Mouse (Mus musculus) embryonic facial prominence, embryonic 15.5 days (tissue): Measurements from ENCODE around the gene Dnaic2. TPM values are rescaled to one million over a fixed set of nuclear protein-coding genes. Genes with fewer than 3 reads are reported as not detected.
A peak's percentile ranks its signal among the peaks of the same experiment; 100 is the strongest.

Experiments
- ATAC-seq: fragments of 200-750 bp; cut with Nextera tagmentation; 2 replicates; pipeline ENCODE4 v1.8.0; 2017; ENCODE audit warnings: low read depth, moderate TSS enrichment; ENCODE audit not compliant: insufficient number of reproducible peaks, low FRiP score, low TSS enrichment
- H3K27ac ChIP-seq: fragments of 300-500 bp; sonication (generic); replicated peaks from 2 replicates; pipeline ENCODE4 v1.5.1; 2015; ENCODE audit warnings: mild to moderate bottlenecking, inconsistent platforms
- H3K27me3 ChIP-seq: fragments of 300-500 bp; sonication (generic); 2 replicates; pipeline ENCODE4 v1.6.1; 2015; ENCODE audit warnings: inconsistent platforms
- H3K36me3 ChIP-seq: fragments of 300-500 bp; sonication (generic); 2 replicates; pipeline ENCODE4 v1.6.1; 2015; ENCODE audit warnings: mild to moderate bottlenecking, inconsistent platforms
- H3K4me1 ChIP-seq: fragments of 300-500 bp; sonication (generic); 2 replicates; pipeline ENCODE4 v1.6.1; 2015; ENCODE audit warnings: inconsistent platforms
- H3K4me2 ChIP-seq: fragments of 300-500 bp; sonication (generic); replicated peaks from 2 replicates; pipeline ENCODE4 v1.6.1; 2015; ENCODE audit warnings: mild to moderate bottlenecking, inconsistent platforms
- H3K4me3 ChIP-seq: fragments of 300-500 bp; sonication (generic); replicated peaks from 2 replicates; pipeline ENCODE4 v1.5.1; 2015; ENCODE audit warnings: mild to moderate bottlenecking, inconsistent platforms
- H3K9ac ChIP-seq: fragments of 300-500 bp; sonication (generic); 2 replicates; pipeline ENCODE4 v1.6.1; 2015; ENCODE audit warnings: inconsistent platforms
- H3K9me3 ChIP-seq: fragments of 300-500 bp; sonication (generic); replicated peaks from 2 replicates; pipeline ENCODE4 v1.6.1; 2016; ENCODE audit warnings: inconsistent platforms
- WGBS: fragments of 180-500 bp; shearing (Covaris S2); methylation state at CpG from one replicate; pipeline ENCODE4 v1.1.7; 2015; 5-methylcytosine and 5-hydroxymethylcytosine counted together
- polyA plus RNA-seq: library from polyadenylated mRNA; unstranded; fragments of >200 nt; fragmentation: Nextera tagmentation; extraction: Ambion mirVana; gene quantifications from 2 replicates; pipeline ENCODE4 v1.2.1, GENCODE M21; 2015

Gene Dnaic2
- polyA plus RNA-seq, 1 experiment from 2014 or later: 13.2 TPM

DNA sequence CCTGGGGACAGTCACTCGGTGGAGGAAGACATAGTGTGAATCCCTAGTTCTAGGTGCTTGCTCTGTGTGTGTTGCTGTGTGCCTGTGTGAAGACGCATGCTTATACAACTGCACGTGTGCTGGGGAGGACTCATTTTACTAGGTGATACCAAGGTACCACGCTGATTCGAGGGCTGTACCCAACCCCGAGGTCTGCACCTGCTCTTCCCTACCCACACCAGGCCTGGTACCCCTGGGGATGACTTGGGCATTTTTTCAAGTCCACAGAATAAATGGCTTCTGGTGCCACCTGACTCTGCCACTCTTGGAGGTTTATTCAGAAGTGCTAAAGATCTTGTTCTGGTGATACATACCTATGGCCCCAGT, 24.2 kb upstream of the Dnaic2 start:
- Histone ChIP-seq H3K4me1 (peaks cover 27% of the 10 kb centered on the region), H3K9me3 (no peaks in the 10 kb centered on the region), H3K4me3 (no peak overlapping the region), H3K9ac (no peak overlapping the region), H3K27ac (no peak overlapping the region), H3K4me2 (no peak overlapping the region), H3K36me3 (peaks cover 5% of the 10 kb centered on the region; the same call in 1 of the 2 replicates), H3K27me3 (no peaks in the 10 kb centered on the region)
- WGBS: 81% methylated on average over 6 of the region's 6 CpGs
- ATAC-seq: no peak

DNA sequence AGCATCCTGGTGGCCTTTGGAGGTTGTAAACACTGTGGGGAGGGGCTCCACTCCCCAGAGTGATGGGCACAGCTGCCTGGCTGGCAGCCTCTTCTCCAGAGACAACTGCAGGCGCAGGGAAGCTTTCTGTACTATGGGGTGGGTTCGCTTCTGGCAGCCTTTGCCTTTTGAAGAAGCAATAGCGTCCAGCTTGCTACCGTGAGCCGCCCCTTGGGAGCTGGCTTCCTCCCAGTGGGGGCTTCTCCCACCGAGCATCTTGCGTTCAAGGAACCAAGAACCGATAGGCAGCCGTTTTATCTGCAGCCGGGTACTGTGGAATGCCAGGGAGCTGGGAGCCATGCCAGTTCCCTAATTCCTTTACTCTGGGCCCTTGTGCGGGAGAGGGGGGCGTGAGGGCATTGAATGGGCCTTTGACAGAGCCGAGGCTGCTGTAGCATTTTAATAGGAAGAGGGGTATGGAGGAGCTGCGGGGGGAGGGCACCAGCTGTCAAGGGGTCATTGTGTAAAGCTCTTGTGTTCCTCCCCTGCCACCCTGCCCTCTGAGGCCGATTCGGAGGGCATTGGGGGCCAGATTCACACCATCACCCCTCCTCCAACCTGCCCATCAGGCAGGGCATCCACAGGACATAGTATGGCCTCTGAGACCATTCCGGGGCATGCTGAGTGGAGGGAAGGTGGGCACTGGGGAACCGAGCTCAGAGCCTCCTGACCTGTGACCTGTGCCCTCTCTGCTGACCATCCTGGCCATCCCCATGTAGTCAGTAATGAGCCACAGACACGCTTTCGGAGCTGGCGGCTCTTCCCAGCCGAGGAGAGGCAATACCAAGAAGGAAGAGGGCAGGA, 22.9 kb upstream of the Dnaic2 start:
- Histone ChIP-seq H3K4me2 (0 out of 2 replicates have a peak overlapping the region, but pooled peaks have one; percentile 18), H3K4me3 (no peak overlapping the region), H3K4me1 (peaks cover 26% of the 10 kb centered on the region), H3K9me3 (no peaks in the 10 kb centered on the region), H3K27ac (peak overlapping the region; percentile 65), H3K27me3 (no peaks in the 10 kb centered on the region), H3K9ac (no peak overlapping the region), H3K36me3 (peaks cover 11% of the 10 kb centered on the region; the same call in 1 of the 2 replicates)
- 36% methylated on average over 22 of the region's 22 CpGs for WGBS
- 0 out of 2 replicates have a peak, but pooled peaks have one; percentile 58 for ATAC-seq

DNA sequence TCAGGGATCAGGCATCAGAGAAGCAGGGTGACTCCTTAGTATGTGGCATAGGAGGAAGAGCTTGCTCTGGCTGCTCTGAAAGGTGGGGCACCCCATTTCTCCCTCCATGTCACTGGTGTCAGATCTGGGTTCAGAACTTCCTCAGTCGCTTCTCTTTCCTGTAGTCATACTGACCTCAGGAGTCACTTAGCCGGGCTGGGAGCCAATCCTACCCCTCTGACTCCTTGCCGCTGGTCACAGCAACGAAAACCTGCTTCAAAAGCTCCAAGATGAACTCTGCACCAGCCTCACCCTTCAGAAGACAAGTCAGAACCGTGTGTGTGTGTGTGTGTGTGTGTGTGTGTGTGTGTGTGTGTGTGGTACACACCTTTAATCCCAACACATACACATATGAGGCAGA, 20.9 kb upstream of the Dnaic2 start:
- no peak overlapping the region for H3K4me3 ChIP-seq
- ATAC-seq: no peak

DNA sequence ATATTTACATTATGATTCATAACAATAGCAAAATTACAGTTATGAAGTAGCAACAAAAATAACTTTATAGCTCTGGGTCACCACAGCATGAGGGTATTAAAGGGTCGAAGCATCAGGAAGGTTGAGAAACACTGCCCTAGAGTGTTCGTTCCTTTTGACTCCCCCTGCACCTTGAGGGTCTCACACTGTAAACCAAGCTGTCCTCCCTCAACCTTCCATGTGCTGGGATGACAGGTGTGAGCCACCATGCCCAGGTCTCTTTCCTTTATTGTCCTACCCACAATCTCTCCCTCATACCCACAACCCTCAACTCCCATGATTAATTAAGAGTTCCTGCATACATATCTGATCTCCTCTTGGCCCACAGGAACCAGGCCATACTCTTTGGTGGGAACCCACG, 15.8 kb upstream of the Dnaic2 start:
- Histone ChIP-seq H3K4me1 (no peaks in the 10 kb centered on the region), H3K36me3 (peaks cover 26% of the 10 kb centered on the region)
- WGBS: 93% methylated on average over 3 of the region's 3 CpGs

More for the DNA sequence above, 20.9 kb upstream of the Dnaic2 start:
- Histone ChIP-seq H3K27ac (no peak overlapping the region), H3K36me3 (peaks cover 20% of the 10 kb centered on the region), H3K9ac (no peak overlapping the region), H3K4me2 (no peak overlapping the region), H3K27me3 (no peaks in the 10 kb centered on the region), H3K4me1 (peaks cover 20% of the 10 kb centered on the region), H3K9me3 (no peaks in the 10 kb centered on the region)
- WGBS: 79% methylated on average over 5 of the region's 5 CpGs

DNA sequence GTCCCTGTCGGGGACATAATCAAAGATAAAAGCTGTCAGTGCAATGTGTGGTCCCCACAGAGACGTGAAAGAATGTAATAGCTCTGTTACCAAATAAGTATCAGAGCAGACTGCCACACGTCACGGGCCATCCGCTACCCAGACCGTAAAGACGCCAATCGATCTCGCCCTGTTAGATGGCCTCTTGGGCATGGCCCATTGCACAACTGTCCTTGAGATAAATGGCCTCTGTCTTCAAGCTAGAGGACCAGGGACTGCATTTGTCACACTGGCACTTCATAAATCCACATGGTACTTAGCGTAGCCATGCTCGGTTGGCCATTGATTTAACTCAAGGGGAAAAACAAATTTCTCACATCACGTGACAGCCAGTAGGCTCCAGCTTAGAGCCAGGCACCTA, 15.3 kb upstream of the Dnaic2 start:
- H3K36me3 ChIP-seq: peaks cover 26% of the 10 kb centered on the region
- no peak for ATAC-seq
- 87% methylated on average over 12 of the region's 12 CpGs for WGBS

More for the DNA sequence above, 15.8 kb upstream of the Dnaic2 start:
- Histone ChIP-seq H3K4me3 (no peak overlapping the region), H3K9me3 (no peaks in the 10 kb centered on the region), H3K27me3 (no peaks in the 10 kb centered on the region), H3K27ac (no peak overlapping the region), H3K9ac (no peak overlapping the region), H3K4me2 (no peak overlapping the region)
- no peak for ATAC-seq

DNA sequence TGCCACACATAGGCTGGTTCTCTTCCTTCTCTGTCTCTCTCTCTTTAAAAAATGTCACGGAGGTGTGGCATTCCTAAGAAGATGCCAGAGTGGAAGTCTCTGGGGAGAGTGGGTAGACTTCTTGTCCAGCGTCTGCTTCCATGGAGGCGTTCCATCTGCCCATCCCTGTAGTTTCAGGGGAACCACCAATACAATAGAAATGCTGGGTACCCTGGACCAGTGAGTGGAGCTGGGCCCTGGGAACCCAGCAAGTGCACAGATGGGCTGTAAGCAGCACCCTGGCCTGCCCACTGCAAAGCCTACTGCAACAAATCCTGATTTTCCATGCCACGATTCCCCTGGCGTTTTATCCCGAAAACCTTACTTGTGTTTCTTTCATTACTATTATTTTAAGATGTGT, 12.7 kb upstream of the Dnaic2 start:
- Histone ChIP-seq H3K36me3 (peaks cover 15% of the 10 kb centered on the region), H3K27me3 (no peaks in the 10 kb centered on the region), H3K4me1 (no peaks in the 10 kb centered on the region), H3K27ac (no peak overlapping the region), H3K9ac (no peak overlapping the region), H3K9me3 (no peaks in the 10 kb centered on the region), H3K4me2 (no peak overlapping the region), H3K4me3 (no peak overlapping the region)
- 82% methylated on average over 6 of the region's 6 CpGs for WGBS
- ATAC-seq: no peak

More for the DNA sequence above, 15.3 kb upstream of the Dnaic2 start:
- Histone ChIP-seq H3K4me2 (no peak overlapping the region), H3K27ac (no peak overlapping the region), H3K4me3 (no peak overlapping the region), H3K9ac (no peak overlapping the region), H3K27me3 (no peaks in the 10 kb centered on the region), H3K9me3 (no peaks in the 10 kb centered on the region), H3K4me1 (no peaks in the 10 kb centered on the region)

DNA sequence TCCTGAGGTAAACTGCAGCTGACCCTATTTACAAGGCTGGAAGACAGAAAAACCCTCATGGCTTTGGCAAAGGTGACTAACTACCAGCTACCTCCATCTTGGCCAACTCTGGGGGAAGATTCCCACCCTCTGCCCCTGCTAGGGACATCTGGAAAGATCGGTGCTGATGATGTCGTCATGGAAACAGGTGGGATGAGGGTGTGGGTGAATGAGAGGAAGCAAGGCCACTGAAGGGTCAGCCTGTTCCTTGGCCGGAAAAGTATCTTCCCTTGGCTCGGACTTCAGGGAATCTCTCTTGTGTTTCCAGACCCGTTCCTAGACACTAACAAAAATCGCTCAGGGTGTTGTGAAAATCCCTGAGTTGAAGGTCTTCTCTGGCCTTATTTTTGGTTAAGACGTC, 11.7 kb upstream of the Dnaic2 start:
- 69% methylated on average over 7 of the region's 7 CpGs for WGBS
- Histone ChIP-seq H3K4me2 (no peak overlapping the region), H3K9ac (no peak overlapping the region), H3K4me1 (no peaks in the 10 kb centered on the region), H3K4me3 (no peak overlapping the region), H3K36me3 (peaks cover 13% of the 10 kb centered on the region), H3K9me3 (no peaks in the 10 kb centered on the region), H3K27ac (no peak overlapping the region), H3K27me3 (no peaks in the 10 kb centered on the region)
- no peak for ATAC-seq

DNA sequence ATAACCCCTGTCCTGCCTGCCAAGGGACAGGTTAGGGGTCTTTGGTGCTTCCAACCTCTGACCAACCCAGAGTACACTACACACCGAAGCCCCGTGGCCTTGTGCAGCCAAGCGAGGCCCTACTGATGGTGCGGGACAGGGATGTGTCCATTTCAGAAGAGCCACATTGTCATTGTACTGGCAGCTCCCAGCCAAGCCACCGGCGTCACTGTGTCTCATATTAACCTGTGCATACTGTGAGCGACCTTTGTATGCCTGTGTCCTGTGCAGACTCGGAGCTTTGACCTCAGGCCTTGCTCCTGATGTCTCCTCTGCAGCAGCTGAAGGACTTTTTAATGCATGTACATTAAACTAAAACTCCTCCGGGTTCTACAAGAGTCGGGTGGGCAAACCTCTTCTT, 6.7 kb upstream of the Dnaic2 start:
- Histone ChIP-seq H3K9me3 (no peaks in the 10 kb centered on the region), H3K27ac (no peak overlapping the region), H3K4me3 (no peak overlapping the region), H3K4me2 (no peak overlapping the region), H3K36me3 (no peaks in the 10 kb centered on the region), H3K27me3 (no peaks in the 10 kb centered on the region), H3K9ac (no peak overlapping the region), H3K4me1 (peaks cover 22% of the 10 kb centered on the region)
- ATAC-seq: no peak
- WGBS: 92% methylated on average over 10 of the region's 10 CpGs

DNA sequence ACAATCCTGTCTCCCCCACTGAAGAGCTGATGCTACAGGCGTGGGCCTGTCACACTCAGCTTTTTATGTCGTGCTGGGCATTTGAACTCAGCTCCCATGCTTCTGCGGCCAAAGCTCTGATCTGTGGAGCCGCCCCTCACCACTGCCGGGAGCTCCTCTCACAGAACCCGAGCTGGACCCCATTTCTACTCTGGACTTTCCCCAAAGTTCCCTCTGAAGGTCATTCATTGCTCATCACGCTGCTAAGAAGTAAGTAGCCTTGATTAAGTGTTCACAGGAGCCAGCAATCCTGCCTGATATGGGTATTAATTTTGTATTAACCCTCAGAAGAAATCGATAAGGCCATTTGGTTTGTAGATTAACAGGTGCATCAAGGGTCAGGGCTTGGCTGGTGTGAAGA, 4.8 kb upstream of the Dnaic2 start:
- H3K27me3 ChIP-seq: no peaks in the 10 kb centered on the region
- WGBS: 84% methylated on average over 8 of the region's 8 CpGs
- H3K9ac ChIP-seq: no peak overlapping the region
- no peak overlapping the region for H3K4me3 ChIP-seq
- ATAC-seq: no peak
- no peaks in the 10 kb centered on the region for H3K9me3 ChIP-seq
- H3K27ac ChIP-seq: no peak overlapping the region
- no peak overlapping the region for H3K4me2 ChIP-seq
- H3K36me3 ChIP-seq: no peaks in the 10 kb centered on the region
- H3K4me1 ChIP-seq: peaks cover 33% of the 10 kb centered on the region

DNA sequence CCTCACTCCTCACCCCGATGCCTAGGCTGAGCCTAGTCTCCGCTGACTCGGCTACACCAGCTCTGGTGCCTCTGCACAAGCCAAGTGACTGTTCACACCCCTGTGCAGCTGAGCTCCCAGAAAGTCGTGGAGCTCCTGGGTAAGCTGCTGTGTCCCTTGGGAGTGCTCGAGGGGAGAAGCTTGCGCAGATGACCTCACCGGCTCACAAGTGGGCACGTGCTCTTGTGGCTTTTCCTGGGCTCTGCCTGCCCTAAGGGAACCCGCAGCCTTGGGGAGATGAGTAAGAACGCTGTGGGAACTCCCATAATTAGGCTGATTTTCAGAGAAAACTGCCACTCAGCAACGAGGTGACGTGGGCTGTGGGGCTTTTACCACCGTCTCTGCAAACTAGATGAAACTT, 4.2 kb upstream of the Dnaic2 start:
- Histone ChIP-seq H3K9me3 (no peaks in the 10 kb centered on the region), H3K4me1 (peaks cover 37% of the 10 kb centered on the region), H3K4me3 (no peak overlapping the region), H3K4me2 (no peak overlapping the region), H3K36me3 (no peaks in the 10 kb centered on the region), H3K9ac (no peak overlapping the region), H3K27me3 (no peaks in the 10 kb centered on the region), H3K27ac (no peak overlapping the region)
- ATAC-seq: no peak
- WGBS: 53% methylated on average over 13 of the region's 13 CpGs

DNA sequence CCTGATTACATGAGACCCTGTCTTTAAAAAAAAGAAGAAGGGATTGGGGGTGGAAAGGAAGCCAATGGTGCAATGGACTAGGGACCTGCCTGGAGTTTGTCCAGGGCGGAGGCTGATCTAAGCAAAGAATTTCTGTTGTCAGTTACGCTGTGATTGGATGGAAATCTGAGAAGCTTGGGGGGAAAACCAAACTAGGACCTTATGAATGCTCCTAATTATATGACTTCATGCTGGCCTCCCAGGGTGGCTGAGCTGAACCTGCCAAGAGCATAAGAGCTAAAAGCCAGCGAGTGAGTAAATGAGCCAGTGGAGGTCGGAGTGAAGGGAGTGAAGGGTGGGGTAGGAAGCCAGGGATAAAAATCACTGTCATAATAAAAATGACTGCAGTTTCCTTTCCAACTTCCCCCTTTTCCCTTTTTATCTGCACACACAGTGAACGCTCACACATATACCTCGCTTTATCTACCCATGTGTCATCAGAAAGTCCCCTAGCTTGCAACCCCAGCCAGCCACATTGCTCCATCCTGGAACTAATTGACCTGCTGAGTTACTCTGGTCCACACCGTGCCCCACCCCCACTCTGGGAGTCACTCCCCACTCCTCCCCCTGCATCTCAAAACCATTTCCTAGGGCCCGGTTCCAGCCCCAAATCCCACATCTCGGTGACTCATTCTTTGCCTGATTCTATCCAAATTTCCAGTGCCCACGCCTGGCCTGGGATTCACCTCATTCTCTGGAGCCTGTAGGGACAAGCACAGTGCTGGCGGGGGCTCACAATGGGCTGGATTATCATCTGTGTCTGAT, 2.2 kb upstream of the Dnaic2 start:
- peaks cover 43% of the 10 kb centered on the region for H3K4me1 ChIP-seq
- H3K27me3 ChIP-seq: 0 out of 2 replicates have a peak, but pooled peaks cover 3% of the 10 kb centered on the region
- no peak overlapping the region for H3K4me3 ChIP-seq
- WGBS: 24% methylated on average over 11 of the region's 11 CpGs
- H3K9ac ChIP-seq: no peak overlapping the region
- H3K36me3 ChIP-seq: no peaks in the 10 kb centered on the region
- no peak overlapping the region for H3K4me2 ChIP-seq
- peak overlapping the region; percentile 76 for H3K27ac ChIP-seq
- ATAC-seq: peak; percentile 72
- H3K9me3 ChIP-seq: no peaks in the 10 kb centered on the region
